Mouse (Mus musculus) adrenal gland, postnatal 10 days (tissue): ENCODE measurements around the gene Racgap1. TPM values are rescaled to one million over a fixed set of nuclear protein-coding genes. Genes with fewer than 3 reads are reported as not detected.
A peak's percentile ranks its signal among the peaks of the same experiment; 100 is the strongest.

Source experiments
- DNase-seq: peaks from one replicate; pipeline ENCODE4 v3.0.0; 2021; ENCODE audit warnings: mixed read lengths
- total RNA-seq, 2 experiments: library from RNA; stranded (reverse); gene quantifications; 2 replicates each; pipeline ENCODE4 v1.2.3; 2021

Gene Racgap1
- total RNA-seq, 2 experiments from 2014 or later: 32.1 TPM

GRCm38 (mm10) chr15:99590429-99591084, 60.9 kb downstream of the Racgap1 start, which contains the start of gene Aqp5:
Gene Aqp5 (plus strand): TSS chr15:99590782.
- no peak for DNase-seq

GRCm38 (mm10) chr15:99589704-99590103, 61.8 kb downstream of the Racgap1 start:
- DNase-seq: no peak

GRCm38 (mm10) chr15:99589237-99589636, 62.2 kb downstream of the Racgap1 start:
- no peak for DNase-seq

- DNase-seq: no peak
Observed at GRCm38 (mm10) chr15:99586525-99586924, 64.9 kb downstream of the Racgap1 start.

GRCm38 (mm10) chr15:99585741-99586140, 65.7 kb downstream of the Racgap1 start:
- DNase-seq: peak; percentile 32

GRCm38 (mm10) chr15:99584407-99585202, 66.9 kb downstream of the Racgap1 start:
- no peak for DNase-seq

- DNase-seq: peak; percentile 51
Observed at GRCm38 (mm10) chr15:99583463-99584344, 67.8 kb downstream of the Racgap1 start.

GRCm38 (mm10) chr15:99578802-99579485, 72.5 kb downstream of the Racgap1 start, which contains the start of gene Aqp2:
Gene Aqp2 (plus strand): TSS chr15:99579055.
- DNase-seq: peak; percentile 37

Other genes with a start within 250 kb of the Racgap1 start
- gene Nckap5l, start 193.9 kb downstream of the Racgap1 start, total RNA-seq: 10 to 100 TPM; 19.8 to 34.0 TPM
- 1 to 10 TPM; 6.0 to 6.5 TPM for gene Bcdin3d, start 176.9 kb downstream of the Racgap1 start, total RNA-seq
- gene Faim2, start 123.5 kb downstream of the Racgap1 start, total RNA-seq: 10 to 100 TPM; 10.5 to 13.7 TPM
- gene Aqp2, start 72.6 kb downstream of the Racgap1 start, total RNA-seq: 1 to 10 TPM in 1 of 2 experiments, under 1 TPM in 1; 0.33 to 1.4 TPM
- 1 to 10 TPM in 1 of 2 experiments, under 1 TPM in 1; 0.61 to 1.6 TPM for gene Aqp5, start 60.9 kb downstream of the Racgap1 start, total RNA-seq
- not detected for gene Aqp6, start 50.3 kb downstream of the Racgap1 start, total RNA-seq
- 1 to 10 TPM in 1 of 2 experiments, under 1 TPM in 1; 0.75 to 1.5 TPM for gene Asic1, start 18.7 kb upstream of the Racgap1 start, total RNA-seq
- gene Smarcd1, start 50.5 kb upstream of the Racgap1 start, total RNA-seq: 10 to 100 TPM; 47.1 to 49.6 TPM
- 10 to 100 TPM; 10.9 to 24.6 TPM for gene Gm17349, start 53.8 kb upstream of the Racgap1 start, total RNA-seq
- gene Gpd1, start 65.9 kb upstream of the Racgap1 start, total RNA-seq: 1,000 to 10,000 TPM; 1,543 to 1,818 TPM
- 100 to 1,000 TPM; 178 to 185 TPM for gene Cox14, start 74.0 kb upstream of the Racgap1 start, total RNA-seq
- 10 to 100 TPM; 35.9 to 41.6 TPM for gene Cers5, start 121.2 kb upstream of the Racgap1 start, total RNA-seq
- 10 to 100 TPM; 37.7 to 39.7 TPM for gene Lima1, start 223.8 kb upstream of the Racgap1 start, total RNA-seq